Comparison of ENCODE assay signal across 25 mouse cellular contexts in the genomic region with DNA sequence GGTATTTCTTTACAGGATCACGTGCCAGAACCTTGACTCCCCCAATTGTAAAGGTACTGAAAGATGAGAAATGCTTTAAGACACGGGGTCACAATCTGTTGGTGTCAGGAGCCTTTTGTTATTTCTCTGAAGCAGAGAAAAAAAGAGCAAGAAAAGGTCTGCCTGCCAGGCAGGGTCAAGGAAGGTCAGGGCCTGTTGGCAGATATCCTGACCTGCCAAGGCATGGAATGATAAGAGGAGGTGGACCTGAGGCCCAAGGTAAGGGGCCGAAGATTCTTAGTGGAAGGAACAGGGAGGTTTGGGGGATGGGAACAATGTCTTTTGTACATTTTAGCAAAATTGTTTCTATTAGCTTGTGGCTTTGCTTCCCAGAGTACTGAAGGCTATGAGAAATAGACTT. TPM values are rescaled to one million over a fixed set of nuclear protein-coding genes. Genes with fewer than 3 reads are reported as not detected.
"Had no signal": no experiment of that assay in that cellular context is flagged by ENCODE, and none has a peak within 500 bp of the region (broad histone marks: within the 10 kb centered on the region; RNA-seq: fewer than 3 reads in every experiment).

No protein-coding gene starts in this region.

- H3K9ac ChIP-seq: heart, embryonic 12.5 days; hindbrain, embryonic 13.5 days; hindbrain, embryonic 15.5 days; intestine, embryonic 15.5 days; limb, embryonic 13.5 days; limb, embryonic 15.5 days; liver, embryonic 12.5 days; liver, embryonic 14.5 days had no signal

- ATAC-seq: hindbrain, postnatal 0 days; intestine, embryonic 15.5 days; liver, embryonic 12.5 days had no signal

- H3K27ac ChIP-seq: hindbrain, embryonic 13.5 days; hindbrain, embryonic 15.5 days; hindbrain, postnatal 0 days; intestine, embryonic 15.5 days; kidney, postnatal 0 days; limb, embryonic 13.5 days; limb, embryonic 15.5 days; liver, embryonic 12.5 days; liver, embryonic 14.5 days had no signal

- DNase-seq: gastrocnemius, postnatal 14 days; gastrocnemius, postnatal 36 days; heart, adult 18-20 months; heart, postnatal 10 days; kidney, adult 11 months; kidney, adult 2 months; kidney, adult 9 months; kidney, postnatal 14 days; kidney, postnatal 36 days; layer of hippocampus, adult 9-11 months; layer of hippocampus, postnatal 36 days; left cerebral cortex, postnatal 4 days had no signal

- H3K36me3 ChIP-seq: heart, embryonic 12.5 days; hindbrain, embryonic 13.5 days; hindbrain, embryonic 15.5 days; intestine, embryonic 15.5 days; limb, embryonic 13.5 days; limb, embryonic 15.5 days; liver, embryonic 12.5 days had no signal

- H3K9me3 ChIP-seq: heart, embryonic 12.5 days; hindbrain, embryonic 13.5 days; hindbrain, embryonic 15.5 days; intestine, embryonic 15.5 days; limb, embryonic 13.5 days; limb, embryonic 15.5 days; liver, embryonic 12.5 days had no signal

- H3K4me3 ChIP-seq: heart, embryonic 12.5 days; hindbrain, embryonic 13.5 days; hindbrain, embryonic 15.5 days; intestine, embryonic 15.5 days; limb, embryonic 13.5 days; limb, embryonic 15.5 days; liver, embryonic 12.5 days had no signal

- H3K4me2 ChIP-seq: heart, embryonic 12.5 days; hindbrain, embryonic 13.5 days; hindbrain, embryonic 15.5 days; intestine, embryonic 15.5 days; limb, embryonic 13.5 days; limb, embryonic 15.5 days; liver, embryonic 12.5 days had no signal

- H3K4me1 ChIP-seq: intestine, embryonic 15.5 days; limb, embryonic 15.5 days; liver, embryonic 12.5 days had no signal

- H3K27me3 ChIP-seq: heart, embryonic 12.5 days; hindbrain, embryonic 13.5 days; hindbrain, embryonic 15.5 days; intestine, embryonic 15.5 days; limb, embryonic 15.5 days had no signal

RNA-seq across cellular contexts. Expression of gene Itgb6, which starts 13.8 kb away (rescaled TPM):
- total RNA-seq: hematopoietic stem cell, adult 5-6 weeks; left cerebral cortex, adult 18-20 months; left cerebral cortex, postnatal 4 days had no signal
- polyA plus RNA-seq: hindbrain, embryonic 15.5 days; liver, adult 2 months had no signal
